ENCODE assay signal across 15 mouse cellular contexts in genomic region chr12:77511206-77511605, GRCm38 (mm10).
DNase-seq lines count a peak whose midpoint lies in the region.
"Had no signal": no experiment of that assay in that cellular context is flagged by ENCODE, and none has a peak within 500 bp of the region (broad histone marks: within the 10 kb centered on the region; RNA-seq: fewer than 3 reads in every experiment).

No protein-coding gene starts in this region.

- intact Hi-C loops in left cerebral cortex, postnatal 4 days (cut with DNase I) = no loop called here
- intact Hi-C loops in left cerebral cortex, postnatal 36 days (cut with DNase I) = no loop called here

- peak; percentile 67 for DNase-seq in left cerebral cortex, postnatal 4 days
- DNase-seq in left cerebral cortex, postnatal 36 days (ENCODE audit: low spot score in 2 of 2) = no peak
- peak; percentile 82 for DNase-seq in cerebellum, adult 11-12 months
- DNase-seq in cerebellum, adult 9-11 months = peak; percentile 81
- no peak for DNase-seq in liver
- DNase-seq in frontal cortex, postnatal 14 days (ENCODE audit: low spot score in 2 of 2) = no peak
- DNase-seq in lung, postnatal 14 days = no peak
- DNase-seq: adrenal gland, postnatal 14 days; forebrain, postnatal 0 days; gastrocnemius, postnatal 25 days; kidney, postnatal 4 days; lung, postnatal 36 days; retina, postnatal 1 day; right cerebral cortex, postnatal 14 days; thymus, postnatal 14 days had no signal

Comparison
In these comparisons a context has a peak if more than half of its experiments do, and no peak if none do; other contexts are left out.
1. DNase-seq: peak in left cerebral cortex, postnatal 4 days (single experiment), cerebellum, adult 11-12 months (single experiment) and cerebellum, adult 9-11 months (single experiment); none in left cerebral cortex, postnatal 36 days (0 of 2), liver (single experiment), frontal cortex, postnatal 14 days (0 of 2) and lung, postnatal 14 days (single experiment).